Mouse (Mus musculus) testis, adult 2 months (tissue): Measurements from ENCODE around the gene Mitf. TPM values are rescaled to one million over a fixed set of nuclear protein-coding genes. Genes with fewer than 3 reads are reported as not detected.

Experiments
- H3K27ac ChIP-seq: fragments of 200-500 bp; 2 replicates; pipeline ENCODE4 v1.5.1; 2012; ENCODE audit warnings: low read depth, low read length; ENCODE audit not compliant: control insufficient read depth, insufficient read depth
- H3K27me3 ChIP-seq: fragments of 200-500 bp; 2 replicates; pipeline ENCODE4 v1.6.1; 2012; ENCODE audit warnings: mild to moderate bottlenecking, low read length, moderate library complexity; ENCODE audit not compliant: control insufficient read depth, insufficient read depth
- H3K36me3 ChIP-seq: fragments of 200-500 bp; 2 replicates; pipeline ENCODE4 v1.6.1; 2012; ENCODE audit warnings: mild to moderate bottlenecking, low read length; ENCODE audit not compliant: control insufficient read depth, insufficient read depth
- H3K4me1 ChIP-seq: fragments of 200-500 bp; 2 replicates; pipeline ENCODE4 v1.6.1; 2012; ENCODE audit warnings: low read length; ENCODE audit not compliant: control insufficient read depth, insufficient read depth
- H3K4me3 ChIP-seq: fragments of 200-500 bp; 2 replicates; pipeline ENCODE4 v1.5.1; 2012; ENCODE audit warnings: low read depth, mild to moderate bottlenecking, low read length, moderate library complexity, mixed read lengths; ENCODE audit not compliant: control insufficient read depth
- CTCF ChIP-seq: fragments of 200-500 bp; IDR thresholded peaks from 2 replicates; pipeline ENCODE4 v1.5.1; 2012; ENCODE audit warnings: low read depth, mild to moderate bottlenecking, inconsistent platforms, low read length, moderate library complexity; ENCODE audit not compliant: control insufficient read depth, insufficient read depth, insufficient replicate concordance
- POLR2A ChIP-seq: fragments of 200-500 bp; IDR thresholded peaks from 2 replicates; pipeline ENCODE4 v1.6.1; 2012; ENCODE audit warnings: low read depth, mild to moderate bottlenecking, inconsistent platforms, low read length, moderate library complexity; ENCODE audit not compliant: control insufficient read depth
- polyA plus RNA-seq: library from polyadenylated mRNA; depleted of rRNA; stranded (reverse); fragments of >200 nt; gene quantifications from 2 replicates; pipeline ENCODE4 v1.2.3, GENCODE M21; 2012

Mitf gene
- polyA plus RNA-seq, 1 experiment = 0.72 TPM

DNA sequence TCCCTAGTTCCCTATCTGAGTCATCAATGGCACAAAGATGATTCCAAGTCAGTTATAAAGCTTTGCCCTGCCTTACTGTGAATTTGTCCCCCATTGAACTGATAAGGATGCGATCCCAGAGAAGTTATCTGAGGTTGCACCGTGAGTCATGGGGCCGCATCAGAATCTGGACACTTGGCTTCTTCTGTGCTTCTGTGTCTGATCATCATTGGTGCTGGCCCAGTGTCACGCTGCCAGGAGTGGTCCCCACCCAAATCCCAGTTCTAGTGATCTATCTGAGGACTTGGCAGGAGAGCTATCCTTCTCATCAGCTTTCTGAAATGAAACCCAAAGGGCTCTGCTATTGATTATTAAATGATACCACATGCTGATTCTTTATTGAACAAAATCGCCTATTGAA lies 25.5 kb upstream of the Mitf start:
- Histone ChIP-seq H3K27me3 (no peaks in the 10 kb centered on the region), H3K4me1 (no peaks in the 10 kb centered on the region), H3K36me3 (no peaks in the 10 kb centered on the region), H3K27ac (no peak overlapping the region), H3K4me3 (no peak overlapping the region)
- TF ChIP-seq CTCF = no peak
- no peak for TF ChIP-seq POLR2A

GRCm38 (mm10) chr6:97782291-97782690 lies 24.6 kb upstream of the Mitf start:
- H3K36me3 ChIP-seq = no peaks in the 10 kb centered on the region
- TF ChIP-seq CTCF (no peak), POLR2A (no peak)
- no peak overlapping the region for H3K4me3 ChIP-seq
- H3K4me1 ChIP-seq = no peaks in the 10 kb centered on the region
- no peaks in the 10 kb centered on the region for H3K27me3 ChIP-seq
- no peak overlapping the region for H3K27ac ChIP-seq

GRCm38 (mm10) chr6:97786871-97787270 lies 20.0 kb upstream of the Mitf start:
- TF ChIP-seq POLR2A (no peak), CTCF (no peak)
- Histone ChIP-seq H3K4me3 (no peak overlapping the region), H3K27me3 (no peaks in the 10 kb centered on the region), H3K36me3 (no peaks in the 10 kb centered on the region), H3K27ac (no peak overlapping the region), H3K4me1 (no peaks in the 10 kb centered on the region)

DNA sequence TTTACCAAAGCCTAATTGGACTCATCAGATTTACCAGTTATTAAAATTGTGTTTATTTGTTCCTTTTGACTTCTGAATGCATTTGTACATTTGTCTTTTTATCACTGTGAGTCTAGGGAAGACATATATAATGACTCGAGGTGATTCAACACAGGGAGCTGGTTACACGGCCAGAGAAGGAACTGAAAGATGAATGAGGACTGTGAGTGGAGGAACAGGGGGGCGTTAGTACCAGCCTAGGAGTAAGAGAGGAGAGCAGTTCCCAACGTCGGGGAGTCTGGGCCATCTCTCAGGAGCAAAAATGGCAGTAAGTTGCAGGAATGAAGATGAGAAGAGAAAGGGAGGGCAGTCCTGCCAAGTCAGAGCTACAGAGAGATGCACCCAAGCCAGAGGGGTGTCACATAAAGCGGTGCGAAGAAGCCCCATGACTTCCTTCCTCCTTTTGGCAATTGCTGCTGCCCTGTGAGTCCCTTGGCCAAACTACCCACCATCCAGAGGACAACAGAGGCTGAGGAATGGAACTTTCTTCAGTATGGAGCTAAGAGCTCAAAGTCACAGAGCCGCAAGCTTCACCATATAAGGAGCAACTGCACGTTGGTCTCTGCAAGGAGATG lies 18.4 kb upstream of the Mitf start:
- TF ChIP-seq CTCF (no peak), POLR2A (no peak)
- no peaks in the 10 kb centered on the region for H3K4me1 ChIP-seq
- H3K4me3 ChIP-seq = no peak overlapping the region
- H3K27me3 ChIP-seq = no peaks in the 10 kb centered on the region
- no peak overlapping the region for H3K27ac ChIP-seq
- no peaks in the 10 kb centered on the region for H3K36me3 ChIP-seq

DNA sequence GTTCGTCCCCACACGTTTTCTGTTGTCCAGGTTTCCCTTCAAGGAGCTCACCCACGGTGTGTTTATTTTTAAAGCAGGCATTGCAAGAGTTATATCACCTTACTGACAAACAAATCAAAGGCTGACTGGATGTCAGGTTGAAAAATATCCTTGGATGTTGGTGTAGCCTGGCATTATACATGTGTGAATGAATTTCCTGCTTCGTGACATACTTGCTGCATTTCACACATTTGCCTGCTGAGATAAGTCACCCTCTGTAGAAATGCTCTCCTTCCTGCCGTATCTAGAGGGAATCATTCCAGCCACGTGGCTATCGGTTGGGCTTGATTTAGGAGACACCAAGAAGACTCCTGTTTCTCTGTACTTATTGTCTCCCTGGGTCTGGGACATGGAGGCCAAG lies 17.2 kb upstream of the Mitf start:
- TF ChIP-seq POLR2A = no peak
- TF ChIP-seq CTCF = no peak
- no peaks in the 10 kb centered on the region for H3K4me1 ChIP-seq
- H3K4me3 ChIP-seq = no peak overlapping the region
- H3K36me3 ChIP-seq = no peaks in the 10 kb centered on the region
- H3K27me3 ChIP-seq = no peaks in the 10 kb centered on the region
- H3K27ac ChIP-seq = no peak overlapping the region

DNA sequence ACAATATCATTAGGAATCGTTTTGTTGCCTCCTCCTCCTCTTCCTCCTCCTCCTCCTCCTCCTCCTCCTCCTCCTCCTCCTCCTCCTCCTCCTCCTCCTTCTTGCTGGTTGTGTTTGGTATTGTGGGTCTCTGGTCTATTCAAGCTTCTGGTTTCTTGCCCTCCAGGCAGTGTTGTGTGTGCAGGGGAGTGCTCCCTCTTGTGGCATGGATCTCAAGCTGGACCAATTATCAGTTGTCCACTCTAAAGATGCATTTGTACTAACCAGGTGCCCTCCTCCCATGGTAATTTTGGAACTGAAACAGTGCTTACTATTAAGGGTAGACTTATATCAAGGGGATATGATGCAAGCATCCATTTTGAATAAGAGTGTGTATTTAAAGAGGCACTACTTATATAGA lies 14.7 kb upstream of the Mitf start:
- Histone ChIP-seq H3K27me3 (no peaks in the 10 kb centered on the region), H3K4me3 (no peak overlapping the region), H3K36me3 (no peaks in the 10 kb centered on the region), H3K4me1 (no peaks in the 10 kb centered on the region), H3K27ac (no peak overlapping the region)
- TF ChIP-seq CTCF = no peak
- TF ChIP-seq POLR2A = no peak

- Histone ChIP-seq H3K4me1 (no peaks in the 10 kb centered on the region), H3K36me3 (no peaks in the 10 kb centered on the region), H3K27me3 (no peaks in the 10 kb centered on the region), H3K27ac (no peak overlapping the region), H3K4me3 (no peak overlapping the region)
- TF ChIP-seq POLR2A (no peak), CTCF (no peak)
Measured at GRCm38 (mm10) chr6:97795175-97795574, 11.7 kb upstream of the Mitf start.

- Histone ChIP-seq H3K27me3 (no peaks in the 10 kb centered on the region), H3K36me3 (no peaks in the 10 kb centered on the region), H3K27ac (no peak overlapping the region), H3K4me3 (no peak overlapping the region), H3K4me1 (no peaks in the 10 kb centered on the region)
- TF ChIP-seq CTCF (no peak), POLR2A (no peak)
Measured at GRCm38 (mm10) chr6:97800615-97801014, 6.2 kb upstream of the Mitf start.
